Mouse (Mus musculus) small intestine, adult 2 months (tissue): ENCODE measurements around the gene Ppme1.

Source experiments
- CTCF ChIP-seq: fragments of 200-500 bp; IDR thresholded peaks from 2 replicates; pipeline ENCODE4 v1.5.1; 2012; ENCODE audit warnings: low read depth, mild to moderate bottlenecking, control low read depth, inconsistent platforms, low read length, moderate library complexity, mixed read lengths; ENCODE audit not compliant: insufficient replicate concordance, insufficient read length; ENCODE audit errors: extremely low read depth
- POLR2A ChIP-seq: fragments of 200-500 bp; IDR thresholded peaks from 2 replicates; pipeline ENCODE4 v1.6.1; 2012; ENCODE audit warnings: low read depth, mild to moderate bottlenecking, control low read depth, inconsistent platforms, low read length, moderate library complexity

DNA sequence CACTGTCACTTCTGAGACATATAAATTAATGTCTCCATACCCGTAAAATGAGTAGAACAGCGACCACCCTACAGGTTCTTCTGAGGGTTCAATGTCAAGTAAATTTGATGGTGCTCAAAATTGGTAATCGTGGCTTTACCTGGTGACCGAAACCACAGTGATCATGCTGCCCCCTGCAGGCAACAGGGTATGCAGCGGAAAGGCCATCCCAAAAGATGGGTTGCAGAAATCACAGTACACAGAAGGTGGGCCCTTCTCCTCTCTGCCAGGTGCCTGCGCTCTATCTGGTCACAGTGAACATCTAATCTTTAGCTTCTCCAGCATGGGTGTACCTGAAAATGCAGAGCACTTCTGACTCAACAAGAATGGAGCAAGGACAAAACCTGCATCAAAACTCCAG, 46.6 kb downstream of the Ppme1 start:
- TF ChIP-seq POLR2A (no peak), CTCF (peak; percentile 60; the same call in 1 of the 2 replicates)
